Mouse (Mus musculus): ENCODE measurements around the gene Cd81. TPM values are rescaled to one million over a fixed set of nuclear protein-coding genes. Genes with fewer than 3 reads are reported as not detected.

The Cd81 gene
- polyA plus RNA-seq, 1 experiment = 380 TPM

DNA sequence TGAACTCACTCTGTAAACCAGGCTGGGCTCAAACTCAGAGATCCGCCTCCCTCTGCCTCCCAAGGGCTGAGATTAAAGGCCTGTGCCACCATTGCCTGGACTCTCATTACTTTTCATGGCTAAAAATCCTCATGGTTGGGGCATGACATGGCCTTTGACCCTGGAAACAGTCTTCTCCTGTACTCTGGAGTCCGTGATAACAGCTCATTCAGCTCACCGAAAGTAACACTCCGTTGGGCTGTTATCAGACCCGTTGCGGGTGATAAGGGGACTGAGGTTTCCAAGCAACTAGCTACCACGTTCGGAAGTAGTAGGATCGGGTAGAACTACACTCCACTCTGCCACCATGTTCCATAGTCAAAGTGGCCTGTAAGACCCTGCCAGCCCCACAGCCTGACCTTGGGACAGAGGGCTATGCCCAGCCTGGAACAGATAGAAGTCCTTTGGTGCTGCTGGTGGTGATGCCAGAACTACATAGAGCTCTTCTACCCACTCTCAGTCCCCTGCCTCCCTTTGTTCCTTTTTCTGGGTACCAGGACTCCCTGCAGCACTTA, 5.2 kb downstream of the Cd81 start:
- H3K36me3 ChIP-seq (ENCODE audit: control insufficient read depth, insufficient read depth) = peaks cover 34% of the 10 kb centered on the region
- H3K4me3 ChIP-seq (ENCODE audit: insufficient read depth, poor library complexity, severe bottlenecking) = no peak overlapping the region
- H3K79me3 ChIP-seq (ENCODE audit: low read depth) = peaks cover 73% of the 10 kb centered on the region
- peaks cover 98% of the 10 kb centered on the region for H3K79me2 ChIP-seq (ENCODE audit: control insufficient read depth, insufficient read depth)
- H3K27me3 ChIP-seq (ENCODE audit: control insufficient read depth, insufficient read depth, insufficient read length) = no peaks in the 10 kb centered on the region
- TF ChIP-seq CEBPB (IDR thresholded peaks at IDR 0.05; ENCODE audit: low read depth) = no peak
- no peak for TF ChIP-seq MAX (IDR thresholded peaks at IDR 0.05)
- TF ChIP-seq MYOD1 (IDR thresholded peaks at IDR 0.05; ENCODE audit: control insufficient read depth, insufficient read length, low read depth) = no peak
- no peak for TF ChIP-seq MYOG (IDR thresholded peaks at IDR 0.05; ENCODE audit: control insufficient read depth, extremely low read depth, insufficient read length)
- no peak for TF ChIP-seq USF1 (IDR thresholded peaks at IDR 0.05; ENCODE audit: low read depth)
- TF ChIP-seq CTCF (IDR thresholded peaks at IDR 0.05; ENCODE audit: control insufficient read depth, insufficient read depth, insufficient read length) = no peak
- TF ChIP-seq FOSL1 (IDR thresholded peaks at IDR 0.05; ENCODE audit: insufficient read depth, low read length, poor library complexity, severe bottlenecking) = no peak
- no peak overlapping the region for H3ac ChIP-seq (ENCODE audit: control insufficient read depth, insufficient read length, low read depth)

DNA sequence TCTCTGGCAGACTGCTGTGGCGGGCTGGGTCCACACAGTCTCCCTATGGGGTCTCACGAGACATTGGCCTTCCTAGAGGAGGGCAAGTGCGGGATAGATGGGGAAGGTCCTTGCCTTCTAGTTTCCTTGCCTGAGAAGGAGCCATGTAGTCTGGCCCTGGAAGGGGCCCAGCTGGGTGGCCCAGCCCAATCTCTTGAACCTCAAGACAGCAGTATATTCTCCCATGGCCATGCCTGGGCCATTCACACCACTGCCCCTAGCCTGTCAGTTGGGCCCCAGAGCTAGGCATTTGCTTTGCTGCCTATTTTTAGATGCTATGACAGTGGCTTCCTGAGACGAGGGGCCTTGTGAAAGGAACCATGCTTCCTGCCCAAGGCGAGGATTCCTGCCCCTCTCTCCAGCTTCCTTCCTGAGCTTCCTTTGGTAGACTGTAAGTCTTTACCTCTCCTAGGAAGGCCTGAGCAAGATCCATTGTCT, 5.7 kb downstream of the Cd81 start:
- Histone ChIP-seq H3K79me2 (ENCODE audit: control insufficient read depth, insufficient read depth) (peaks cover 93% of the 10 kb centered on the region), H3K36me3 (ENCODE audit: control insufficient read depth, insufficient read depth) (peaks cover 40% of the 10 kb centered on the region), H3K4me3 (ENCODE audit: insufficient read depth, poor library complexity, severe bottlenecking) (no peak overlapping the region), H3K27me3 (ENCODE audit: control insufficient read depth, insufficient read depth, insufficient read length) (no peaks in the 10 kb centered on the region), H3K79me3 (ENCODE audit: low read depth) (peaks cover 71% of the 10 kb centered on the region), H3ac (ENCODE audit: control insufficient read depth, insufficient read length, low read depth) (no peak overlapping the region)
- TF ChIP-seq USF1 (IDR thresholded peaks at IDR 0.05; ENCODE audit: low read depth) (no peak), MAX (IDR thresholded peaks at IDR 0.05) (no peak)

DNA sequence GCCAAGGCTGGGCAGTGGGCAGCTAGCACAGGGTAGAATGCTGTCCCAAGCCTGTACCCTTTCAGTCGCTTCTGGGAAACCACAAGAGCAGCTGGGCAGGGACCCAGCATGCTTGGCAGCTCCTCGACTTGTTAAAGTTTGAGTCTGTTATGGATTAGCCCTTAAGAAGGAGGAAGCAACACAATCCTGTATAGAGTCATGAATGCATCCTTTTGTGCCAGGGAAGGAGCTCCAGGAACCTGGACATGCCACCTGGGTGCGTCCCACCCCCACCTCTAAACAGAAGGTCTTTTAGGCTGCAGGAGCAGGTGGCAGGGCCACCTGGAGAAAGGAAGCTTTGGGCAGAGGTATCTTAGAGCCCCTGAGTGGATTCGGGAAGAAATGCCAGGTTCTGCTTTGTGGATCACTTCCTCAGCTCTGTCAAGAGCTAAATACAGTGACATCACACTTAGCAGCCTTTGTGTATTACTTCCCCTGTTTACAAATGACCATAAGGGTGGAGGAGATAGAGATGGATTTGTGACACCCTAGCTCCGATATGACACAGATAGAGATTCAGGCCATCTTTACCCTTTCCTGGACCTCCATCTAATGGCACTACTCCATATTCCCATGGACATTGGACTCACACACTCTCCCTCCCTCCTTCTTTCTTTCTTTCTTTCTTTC, 6.8 kb downstream of the Cd81 start:
- peaks cover 50% of the 10 kb centered on the region for H3K36me3 ChIP-seq (ENCODE audit: control insufficient read depth, insufficient read depth)
- TF ChIP-seq FOSL1 (IDR thresholded peaks at IDR 0.05; ENCODE audit: insufficient read depth, low read length, poor library complexity, severe bottlenecking) (no peak), CTCF (IDR thresholded peaks at IDR 0.05; ENCODE audit: control insufficient read depth, insufficient read depth, insufficient read length) (no peak), USF1 (IDR thresholded peaks at IDR 0.05; ENCODE audit: low read depth) (no peak)
- H3K27me3 ChIP-seq (ENCODE audit: control insufficient read depth, insufficient read depth, insufficient read length) = no peaks in the 10 kb centered on the region
- H3K79me3 ChIP-seq (ENCODE audit: low read depth) = peaks cover 63% of the 10 kb centered on the region
- H3K79me2 ChIP-seq (ENCODE audit: control insufficient read depth, insufficient read depth) = peaks cover 82% of the 10 kb centered on the region
- no peak overlapping the region for H3ac ChIP-seq (ENCODE audit: control insufficient read depth, insufficient read length, low read depth)
- H3K4me3 ChIP-seq (ENCODE audit: insufficient read depth, poor library complexity, severe bottlenecking) = no peak overlapping the region

DNA sequence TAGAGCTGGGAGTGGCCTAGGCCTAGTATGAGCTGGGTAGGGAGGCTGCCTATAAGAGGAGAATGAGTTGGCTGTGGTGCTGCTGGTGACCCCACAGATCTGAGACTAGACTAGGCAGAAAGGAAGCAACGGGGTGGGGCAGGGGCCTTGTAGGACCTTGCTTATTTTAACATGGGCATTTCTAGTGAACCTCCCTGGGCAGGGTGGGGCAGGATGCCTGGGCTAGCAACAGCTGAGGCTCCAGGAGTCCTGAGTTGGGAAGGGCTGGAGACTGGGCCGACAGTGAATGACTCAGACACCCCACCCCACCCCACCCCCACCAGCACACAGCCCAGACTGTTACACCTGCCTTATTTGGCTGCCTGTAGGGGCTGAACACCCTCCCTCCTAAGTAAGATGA, 10.2 kb downstream of the Cd81 start:
- peaks cover 29% of the 10 kb centered on the region for H3K79me3 ChIP-seq (ENCODE audit: low read depth)
- H3K27me3 ChIP-seq (ENCODE audit: control insufficient read depth, insufficient read depth, insufficient read length) = no peaks in the 10 kb centered on the region
- no peak overlapping the region for H3ac ChIP-seq (ENCODE audit: control insufficient read depth, insufficient read length, low read depth)
- no peak overlapping the region for H3K4me3 ChIP-seq (ENCODE audit: insufficient read depth, poor library complexity, severe bottlenecking)
- H3K36me3 ChIP-seq (ENCODE audit: control insufficient read depth, insufficient read depth) = peaks cover 62% of the 10 kb centered on the region
- TF ChIP-seq CTCF (IDR thresholded peaks at IDR 0.05; ENCODE audit: control insufficient read depth, insufficient read depth, insufficient read length) (no peak), MYOD1 (IDR thresholded peaks at IDR 0.05; ENCODE audit: control insufficient read depth, insufficient read length, low read depth) (no peak), MAX (IDR thresholded peaks at IDR 0.05) (no peak), FOSL1 (IDR thresholded peaks at IDR 0.05; ENCODE audit: insufficient read depth, low read length, poor library complexity, severe bottlenecking) (no peak), USF1 (IDR thresholded peaks at IDR 0.05; ENCODE audit: low read depth) (no peak), MYOG (IDR thresholded peaks at IDR 0.05; ENCODE audit: control insufficient read depth, extremely low read depth, insufficient read length) (no peak), CEBPB (IDR thresholded peaks at IDR 0.05; ENCODE audit: low read depth) (no peak)
- H3K79me2 ChIP-seq (ENCODE audit: control insufficient read depth, insufficient read depth) = peaks cover 49% of the 10 kb centered on the region

DNA sequence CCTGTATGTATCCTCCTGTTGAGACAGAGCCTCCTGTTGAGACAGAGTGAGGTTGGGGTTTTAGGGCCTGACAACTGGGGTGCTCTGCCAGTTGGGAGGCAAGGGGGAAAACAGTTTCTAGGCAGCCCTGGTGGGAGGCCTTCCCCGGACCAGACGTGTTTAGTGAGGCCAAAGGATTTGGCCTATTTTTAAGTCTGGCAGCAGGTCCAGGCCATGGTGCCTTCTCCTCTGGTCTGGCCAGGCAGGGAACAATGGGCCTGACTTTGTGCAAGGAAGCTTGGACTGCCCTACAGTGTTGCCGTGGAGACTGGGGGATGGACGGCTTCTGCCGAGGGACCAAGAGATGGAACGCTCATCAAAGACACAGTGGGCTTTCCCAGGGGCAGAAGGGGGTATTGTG, 11.7 kb downstream of the Cd81 start:
- Histone ChIP-seq H3ac (ENCODE audit: control insufficient read depth, insufficient read length, low read depth) (no peak overlapping the region), H3K4me3 (ENCODE audit: insufficient read depth, poor library complexity, severe bottlenecking) (no peak overlapping the region), H3K79me2 (ENCODE audit: control insufficient read depth, insufficient read depth) (peaks cover 34% of the 10 kb centered on the region), H3K27me3 (ENCODE audit: control insufficient read depth, insufficient read depth, insufficient read length) (no peaks in the 10 kb centered on the region), H3K79me3 (ENCODE audit: low read depth) (peaks cover 17% of the 10 kb centered on the region), H3K36me3 (ENCODE audit: control insufficient read depth, insufficient read depth) (peaks cover 67% of the 10 kb centered on the region)
- TF ChIP-seq MAX (IDR thresholded peaks at IDR 0.05) (no peak), MYOG (IDR thresholded peaks at IDR 0.05; ENCODE audit: control insufficient read depth, extremely low read depth, insufficient read length) (no peak), MYOD1 (IDR thresholded peaks at IDR 0.05; ENCODE audit: control insufficient read depth, insufficient read length, low read depth) (no peak), USF1 (IDR thresholded peaks at IDR 0.05; ENCODE audit: low read depth) (no peak), CTCF (IDR thresholded peaks at IDR 0.05; ENCODE audit: control insufficient read depth, insufficient read depth, insufficient read length) (no peak), FOSL1 (IDR thresholded peaks at IDR 0.05; ENCODE audit: insufficient read depth, low read length, poor library complexity, severe bottlenecking) (no peak), CEBPB (IDR thresholded peaks at IDR 0.05; ENCODE audit: low read depth) (no peak)

DNA sequence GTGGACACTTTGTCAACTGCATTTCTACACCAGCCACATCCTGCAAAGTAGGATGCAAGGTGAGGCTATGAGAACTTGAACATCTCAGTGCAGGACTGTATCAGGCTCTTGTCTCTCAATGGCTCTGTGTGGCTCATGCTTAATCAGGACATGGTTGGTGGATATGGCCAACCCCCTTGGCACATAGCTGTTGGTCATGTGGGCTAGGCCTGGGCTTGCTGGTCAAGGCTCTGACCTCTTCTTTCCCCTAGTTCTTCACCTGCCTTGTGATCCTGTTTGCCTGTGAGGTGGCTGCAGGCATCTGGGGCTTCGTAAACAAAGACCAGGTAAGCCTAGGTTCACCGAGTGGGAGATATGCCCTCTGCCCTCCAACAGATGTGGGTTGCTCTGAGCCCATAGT, 13.2 kb downstream of the Cd81 start:
- H3K79me3 ChIP-seq (ENCODE audit: low read depth) = peaks cover 19% of the 10 kb centered on the region
- H3K27me3 ChIP-seq (ENCODE audit: control insufficient read depth, insufficient read depth, insufficient read length) = no peaks in the 10 kb centered on the region
- H3K79me2 ChIP-seq (ENCODE audit: control insufficient read depth, insufficient read depth) = peaks cover 32% of the 10 kb centered on the region
- H3K4me3 ChIP-seq (ENCODE audit: insufficient read depth, poor library complexity, severe bottlenecking) = no peak overlapping the region
- TF ChIP-seq MAX (IDR thresholded peaks at IDR 0.05) = no peak
- TF ChIP-seq USF1 (IDR thresholded peaks at IDR 0.05; ENCODE audit: low read depth) = no peak
- TF ChIP-seq MYOG (IDR thresholded peaks at IDR 0.05; ENCODE audit: control insufficient read depth, extremely low read depth, insufficient read length) = no peak
- no peak for TF ChIP-seq FOSL1 (IDR thresholded peaks at IDR 0.05; ENCODE audit: insufficient read depth, low read length, poor library complexity, severe bottlenecking)
- TF ChIP-seq CEBPB (IDR thresholded peaks at IDR 0.05; ENCODE audit: low read depth) = no peak
- no peak for TF ChIP-seq MYOD1 (IDR thresholded peaks at IDR 0.05; ENCODE audit: control insufficient read depth, insufficient read length, low read depth)
- TF ChIP-seq CTCF (IDR thresholded peaks at IDR 0.05; ENCODE audit: control insufficient read depth, insufficient read depth, insufficient read length) = no peak
- no peak overlapping the region for H3ac ChIP-seq (ENCODE audit: control insufficient read depth, insufficient read length, low read depth)
- H3K36me3 ChIP-seq (ENCODE audit: control insufficient read depth, insufficient read depth) = peaks cover 67% of the 10 kb centered on the region

All from C2C12 (cell line).